Mouse (Mus musculus) E14TG2a.4 (cell line): ENCODE results near the gene Whrn.

Source experiments
- CTCF ChIP-seq: conservative IDR thresholded peaks from 2 replicates; pipeline ENCODE4 v1.5.1; 2014; ENCODE audit warnings: low read length
- NANOG ChIP-seq: IDR thresholded peaks from 2 replicates; pipeline ENCODE4 v1.6.1; 2014; ENCODE audit warnings: borderline replicate concordance, low read length, mixed read lengths
- POU5F1 ChIP-seq: IDR thresholded peaks from 2 replicates; pipeline ENCODE4 v1.6.1; 2014; ENCODE audit warnings: low read length, borderline replicate concordance

GRCm38 (mm10) chr4:63426308-63426707, 69.5 kb downstream of the Whrn start:
- no peak for TF ChIP-seq CTCF
- TF ChIP-seq POU5F1, result no peak
- no peak for TF ChIP-seq NANOG
